ENCODE assay signal across 23 mouse cellular contexts in genomic region chr9:28287485-28287884, GRCm38 (mm10).
DNase-seq lines count a peak whose midpoint lies in the region; ATAC-seq and TF ChIP-seq lines count a peak whose summit lies in the region.
"Had no signal": no experiment of that assay in that cellular context is flagged by ENCODE, and none has a peak within 500 bp of the region (broad histone marks: within the 10 kb centered on the region; RNA-seq: fewer than 3 reads in every experiment).

No protein-coding gene starts in this region.

- no peak overlapping the region for H3K4me2 ChIP-seq in intestine, embryonic 14.5 days (ENCODE audit: low read length)
- H3K4me2 ChIP-seq in intestine, postnatal 0 days (replicated peaks; ENCODE audit: low read depth), result no peak overlapping the region
- H3K4me2 ChIP-seq: embryonic facial prominence, embryonic 12.5 days; forebrain, embryonic 13.5 days; forebrain, embryonic 15.5 days had no signal

- H3K4me3 ChIP-seq in intestine, embryonic 14.5 days (ENCODE audit: low read depth, low read length), result no peak overlapping the region
- no peak overlapping the region for H3K4me3 ChIP-seq in intestine, postnatal 0 days (ENCODE audit: low read depth, low read length)
- H3K4me3 ChIP-seq: embryonic facial prominence, embryonic 10.5 days; embryonic facial prominence, embryonic 12.5 days; forebrain, embryonic 13.5 days; forebrain, embryonic 15.5 days had no signal

- no peak for ATAC-seq in intestine, embryonic 14.5 days (replicated peaks; ENCODE audit: low FRiP score, low TSS enrichment, low read depth)
- no peak for ATAC-seq in intestine, postnatal 0 days
- ATAC-seq: activated CD4-positive, CD25-positive, alpha-beta regulatory T cell, adult 4 months; CD4-positive, CD25-positive, alpha-beta regulatory T cell, adult 4 months; forebrain, embryonic 13.5 days; forebrain, embryonic 15.5 days; Patski had no signal

- H3K9ac ChIP-seq in intestine, embryonic 14.5 days (ENCODE audit: low read length), result no peak overlapping the region
- no peak overlapping the region for H3K9ac ChIP-seq in intestine, postnatal 0 days (ENCODE audit: low read depth, low read length)
- H3K9ac ChIP-seq: embryonic facial prominence, embryonic 12.5 days; forebrain, embryonic 13.5 days; forebrain, embryonic 15.5 days had no signal

- no peaks in the 10 kb centered on the region for H3K27me3 ChIP-seq in intestine, embryonic 14.5 days (replicated peaks; ENCODE audit: control insufficient read depth, insufficient read depth, low read length)
- H3K27me3 ChIP-seq in intestine, postnatal 0 days (replicated peaks; ENCODE audit: control insufficient read depth, insufficient read depth, low read length), result no peaks in the 10 kb centered on the region
- H3K27me3 ChIP-seq: CH12.LX; embryonic facial prominence, embryonic 12.5 days; forebrain, embryonic 13.5 days; forebrain, embryonic 15.5 days had no signal

- no peak overlapping the region for H3K27ac ChIP-seq in intestine, embryonic 14.5 days (ENCODE audit: low read depth)
- no peak overlapping the region for H3K27ac ChIP-seq in intestine, postnatal 0 days (ENCODE audit: low read depth, low read length)
- H3K27ac ChIP-seq: embryonic facial prominence, embryonic 10.5 days; embryonic facial prominence, embryonic 12.5 days; forebrain, embryonic 13.5 days; forebrain, embryonic 15.5 days had no signal

- no peaks in the 10 kb centered on the region for H3K9me3 ChIP-seq in intestine, embryonic 14.5 days (ENCODE audit: control insufficient read depth, low read length)
- H3K9me3 ChIP-seq in intestine, postnatal 0 days (ENCODE audit: control insufficient read depth), result no peaks in the 10 kb centered on the region
- H3K9me3 ChIP-seq: embryonic facial prominence, embryonic 10.5 days; embryonic facial prominence, embryonic 12.5 days; forebrain, embryonic 13.5 days; forebrain, embryonic 15.5 days had no signal

- intact Hi-C loops in heart, postnatal 25 days (cut with DNase I), result no loop called here

- H3K4me1 ChIP-seq in intestine, embryonic 14.5 days (replicated peaks; ENCODE audit: control insufficient read depth, insufficient read depth, low read length), result no peaks in the 10 kb centered on the region
- no peaks in the 10 kb centered on the region for H3K4me1 ChIP-seq in intestine, postnatal 0 days (replicated peaks; ENCODE audit: control insufficient read depth, insufficient read depth, low read length)
- H3K4me1 ChIP-seq: embryonic facial prominence, embryonic 10.5 days; embryonic facial prominence, embryonic 12.5 days; forebrain, embryonic 15.5 days had no signal

- no peaks in the 10 kb centered on the region for H3K36me3 ChIP-seq in intestine, embryonic 14.5 days (ENCODE audit: control insufficient read depth, insufficient read depth, low read length)
- H3K36me3 ChIP-seq in intestine, postnatal 0 days (ENCODE audit: control insufficient read depth, insufficient read depth), result no peaks in the 10 kb centered on the region
- H3K36me3 ChIP-seq: embryonic facial prominence, embryonic 10.5 days; embryonic facial prominence, embryonic 12.5 days; forebrain, embryonic 15.5 days; G1E had no signal

- no peak for TF ChIP-seq CTCF in intestine, postnatal 0 days (IDR thresholded peaks at IDR 0.05; ENCODE audit: low read depth)

- WGBS in intestine, embryonic 14.5 days, result 71% methylated on average over 2 of the region's 2 CpGs
- WGBS in intestine, postnatal 0 days, result 38% methylated on average over 2 of the region's 2 CpGs

- peak; percentile 14 for DNase-seq in heart, adult 11 months
- DNase-seq in heart, postnatal 25 days (ENCODE audit: low spot score), result no peak
- DNase-seq in intestine, embryonic 14.5 days (ENCODE audit: low spot score), result peak; percentile 45
- no peak for DNase-seq in right cerebral cortex, postnatal 10 days (ENCODE audit: low spot score in 2 of 2)
- DNase-seq: adrenal gland, adult 8-10 months; adrenal gland, postnatal 14 days; adrenal gland, postnatal 36 days; B cell, adult 2 months; cerebellum, adult 11-12 months; cerebellum, adult 2 months; cerebellum, adult 9-10 months; cerebellum, postnatal 10 days; cerebellum, postnatal 25 days had no signal

Comparison
In these comparisons a context has a peak if more than half of its experiments do, and no peak if none do; other contexts are left out.
1. DNase-seq: peak in heart, adult 11 months (single experiment) and intestine, embryonic 14.5 days (single experiment); none in heart, postnatal 25 days (single experiment) and right cerebral cortex, postnatal 10 days (0 of 2).